Mouse (Mus musculus) liver, postnatal 0 days (tissue): ENCODE measurements around the gene Xylt1. TPM values are rescaled to one million over a fixed set of nuclear protein-coding genes. Genes with fewer than 3 reads are reported as not detected.

Source experiments
- ATAC-seq: fragments of 200-750 bp; cut with Nextera tagmentation; 2 replicates; pipeline ENCODE4 v1.8.0; 2017; ENCODE audit warnings: mild to moderate bottlenecking, moderate library complexity
- DNase-seq: peaks from one replicate; pipeline ENCODE4 v3.0.0-alpha.2; 2016
- H3K27ac ChIP-seq: fragments of 300-500 bp; sonication (generic); 2 replicates; pipeline ENCODE4 v1.5.1; 2014; ENCODE audit warnings: antibody characterized with exemption, moderate library complexity, mild to moderate bottlenecking, low read depth
- H3K27me3 ChIP-seq: fragments of 300-500 bp; sonication (generic); 2 replicates; pipeline ENCODE4 v1.6.1; 2014; ENCODE audit warnings: low read length, control low read depth, mixed read lengths; ENCODE audit not compliant: insufficient read depth
- H3K36me3 ChIP-seq: fragments of 300-500 bp; sonication (generic); replicated peaks from 2 replicates; pipeline ENCODE4 v1.6.1; 2014; ENCODE audit warnings: mild to moderate bottlenecking, control low read depth, low read length, moderate library complexity, mixed read lengths; ENCODE audit not compliant: insufficient read depth
- H3K4me1 ChIP-seq: fragments of 300-500 bp; sonication (generic); 2 replicates; pipeline ENCODE4 v1.6.1; 2014; ENCODE audit warnings: antibody characterized with exemption, mild to moderate bottlenecking, control low read depth; ENCODE audit not compliant: insufficient read depth
- H3K4me2 ChIP-seq: fragments of 300-500 bp; sonication (generic); 2 replicates; pipeline ENCODE4 v1.6.1; 2014; ENCODE audit warnings: low read depth, mild to moderate bottlenecking, low read length, moderate library complexity, mixed read lengths
- H3K4me3 ChIP-seq: fragments of 300-500 bp; sonication (generic); 2 replicates; pipeline ENCODE4 v1.5.1; 2014; ENCODE audit warnings: low read depth, low read length
- H3K9ac ChIP-seq: fragments of 300-500 bp; sonication (generic); replicated peaks from 2 replicates; pipeline ENCODE4 v1.6.1; 2014; ENCODE audit warnings: mild to moderate bottlenecking, moderate library complexity
- H3K9me3 ChIP-seq: fragments of 300-500 bp; sonication (generic); 2 replicates; pipeline ENCODE4 v1.6.1; 2016; ENCODE audit warnings: mild to moderate bottlenecking, control low read depth, low read length, mixed read lengths
- CTCF ChIP-seq: sonication (generic); IDR thresholded peaks from 2 replicates; pipeline ENCODE4 v1.5.1; 2016; ENCODE audit warnings: antibody characterized with exemption, low read depth
- EP300 ChIP-seq: IDR thresholded peaks from 2 replicates; pipeline ENCODE4 v1.6.1; 2016; ENCODE audit warnings: antibody characterized with exemption, low read depth, mild to moderate bottlenecking
- WGBS: fragments of 180-500 bp; shearing (Covaris S2); extraction: QIAGEN DNeasy Blood & Tissue Kit; methylation state at CpG from one replicate; pipeline ENCODE4 v1.1.7; 2014; ENCODE audit not compliant: insufficient replicate concordance; 5-methylcytosine and 5-hydroxymethylcytosine counted together
- polyA plus RNA-seq: library from polyadenylated mRNA; unstranded; fragments of >200 nt; fragmentation: Nextera tagmentation; extraction: Ambion mirVana; gene quantifications from 2 replicates; pipeline ENCODE4 v1.2.1, GENCODE M21; 2015

The Xylt1 gene
- polyA plus RNA-seq, 1 experiment from 2014 or later, result 0.31 TPM

GRCm38 (mm10) chr7:117481404-117481803 is 100.6 kb downstream of the Xylt1 start:
- no peak overlapping the region for H3K9ac ChIP-seq
- H3K4me1 ChIP-seq, result peaks cover 11% of the 10 kb centered on the region
- H3K27ac ChIP-seq, result no peak overlapping the region
- H3K36me3 ChIP-seq, result no peaks in the 10 kb centered on the region
- no peak for TF ChIP-seq CTCF
- TF ChIP-seq EP300, result no peak
- H3K4me3 ChIP-seq, result no peak overlapping the region
- DNase-seq (no peak), ATAC-seq (no peak)
- H3K9me3 ChIP-seq, result no peaks in the 10 kb centered on the region
- no peak overlapping the region; the same call in 1 of the 2 replicates for H3K4me2 ChIP-seq
- no peaks in the 10 kb centered on the region for H3K27me3 ChIP-seq
- 50% methylated on average over 3 of the region's 3 CpGs for WGBS

- H3K27ac ChIP-seq, result 0 out of 2 replicates have a peak overlapping the region, but pooled peaks have one; percentile 44
These were observed 101.9 kb downstream of the Xylt1 start for GRCm38 (mm10) chr7:117482701-117483100.

GRCm38 (mm10) chr7:117484589-117484988 is 103.8 kb downstream of the Xylt1 start:
- Histone ChIP-seq H3K9me3 (no peaks in the 10 kb centered on the region), H3K4me1 (peaks cover 14% of the 10 kb centered on the region), H3K4me3 (no peak overlapping the region), H3K27ac (peak overlapping the region; percentile 53), H3K9ac (no peak overlapping the region), H3K4me2 (no peak overlapping the region), H3K27me3 (no peaks in the 10 kb centered on the region), H3K36me3 (no peaks in the 10 kb centered on the region)
- TF ChIP-seq EP300, result no peak
- no peak for DNase-seq
- WGBS, result 60% methylated on average over 2 of the region's 2 CpGs
- no peak for ATAC-seq

More at GRCm38 (mm10) chr7:117482701-117483100, 101.9 kb downstream of the Xylt1 start:
- no peak overlapping the region for H3K9ac ChIP-seq
- TF ChIP-seq CTCF, result peak; percentile 21; the same call in 1 of the 2 replicates
- no peak for TF ChIP-seq EP300
- no peaks in the 10 kb centered on the region for H3K27me3 ChIP-seq
- H3K4me2 ChIP-seq, result no peak overlapping the region
- H3K36me3 ChIP-seq, result no peaks in the 10 kb centered on the region
- no peak for DNase-seq
- 73% methylated on average over 2 of the region's 2 CpGs for WGBS
- no peak overlapping the region for H3K4me3 ChIP-seq
- H3K4me1 ChIP-seq, result peaks cover 14% of the 10 kb centered on the region
- H3K9me3 ChIP-seq, result no peaks in the 10 kb centered on the region
- no peak for ATAC-seq

GRCm38 (mm10) chr7:117484989-117485536 is 104.3 kb downstream of the Xylt1 start:
- 57% methylated on average over 7 of the region's 7 CpGs for WGBS
- H3K27ac ChIP-seq, result peak overlapping the region; percentile 79
- H3K27me3 ChIP-seq, result no peaks in the 10 kb centered on the region
- no peak overlapping the region for H3K4me3 ChIP-seq
- H3K9ac ChIP-seq, result no peak overlapping the region
- no peaks in the 10 kb centered on the region for H3K9me3 ChIP-seq
- H3K4me1 ChIP-seq, result peaks cover 14% of the 10 kb centered on the region
- no peak for TF ChIP-seq EP300
- TF ChIP-seq CTCF, result no peak
- no peaks in the 10 kb centered on the region for H3K36me3 ChIP-seq
- DNase-seq (no peak), ATAC-seq (no peak)
- H3K4me2 ChIP-seq, result no peak overlapping the region

- Histone ChIP-seq H3K27ac (peak overlapping the region; percentile 79), H3K4me2 (0 out of 2 replicates have a peak overlapping the region, but pooled peaks have one; percentile 0), H3K4me1 (peaks cover 14% of the 10 kb centered on the region), H3K4me3 (no peak overlapping the region), H3K27me3 (no peaks in the 10 kb centered on the region), H3K9me3 (no peaks in the 10 kb centered on the region), H3K9ac (no peak overlapping the region), H3K36me3 (no peaks in the 10 kb centered on the region)
- peak; percentile 77 for ATAC-seq
- WGBS, result 39% methylated on average over 7 of the region's 7 CpGs
- TF ChIP-seq CTCF (no peak), EP300 (peak; percentile 77)
- DNase-seq, result no peak
These were observed 105.8 kb downstream of the Xylt1 start for GRCm38 (mm10) chr7:117486425-117487172.

GRCm38 (mm10) chr7:117487173-117487490 is 106.4 kb downstream of the Xylt1 start:
- H3K36me3 ChIP-seq, result no peaks in the 10 kb centered on the region
- no peak overlapping the region for H3K9ac ChIP-seq
- no peaks in the 10 kb centered on the region for H3K9me3 ChIP-seq
- H3K4me1 ChIP-seq, result peaks cover 14% of the 10 kb centered on the region
- no peak for ATAC-seq
- peak overlapping the region; percentile 79 for H3K27ac ChIP-seq
- 67% methylated on average over 2 of the region's 2 CpGs for WGBS
- DNase-seq, result no peak
- H3K4me3 ChIP-seq, result no peak overlapping the region
- 0 out of 2 replicates have a peak overlapping the region, but pooled peaks have one; percentile 0 for H3K4me2 ChIP-seq
- no peak for TF ChIP-seq EP300
- no peak for TF ChIP-seq CTCF
- H3K27me3 ChIP-seq, result no peaks in the 10 kb centered on the region
